Mouse (Mus musculus) olfactory bulb, adult 2 months (tissue): Measurements from ENCODE around the gene Hadha. TPM values are rescaled to one million over a fixed set of nuclear protein-coding genes. Genes with fewer than 3 reads are reported as not detected.

Source experiments
- H3K27ac ChIP-seq: fragments of 200-500 bp; 2 replicates; pipeline ENCODE4 v1.5.1; 2012; ENCODE audit warnings: low read depth, low read length; ENCODE audit not compliant: insufficient read depth
- H3K4me1 ChIP-seq: fragments of 200-500 bp; 2 replicates; pipeline ENCODE4 v1.6.1; 2012; ENCODE audit warnings: low read length; ENCODE audit not compliant: control insufficient read depth, insufficient read depth
- H3K4me3 ChIP-seq: fragments of 200-500 bp; 2 replicates; pipeline ENCODE4 v1.5.1; 2012; ENCODE audit warnings: mild to moderate bottlenecking, low read depth, low read length, moderate library complexity; ENCODE audit not compliant: insufficient read depth
- CTCF ChIP-seq: fragments of 200-500 bp; IDR thresholded peaks from 2 replicates; pipeline ENCODE4 v1.5.1; 2012; ENCODE audit warnings: low read depth, mild to moderate bottlenecking, low read length, moderate library complexity; ENCODE audit not compliant: insufficient read depth
- POLR2A ChIP-seq: fragments of 200-500 bp; IDR thresholded peaks from 2 replicates; pipeline ENCODE4 v1.6.1; 2012; ENCODE audit warnings: mild to moderate bottlenecking, low read depth, low read length, moderate library complexity; ENCODE audit not compliant: insufficient read depth
- WGBS: fragments of 180-500 bp; shearing (Covaris S2); methylation state at CpG from one replicate; pipeline ENCODE4 v1.1.7; 2018; 5-methylcytosine and 5-hydroxymethylcytosine counted together
- polyA plus RNA-seq: library from polyadenylated mRNA; stranded (reverse); fragments of >200 nt; gene quantifications from 2 replicates; pipeline ENCODE4 v1.2.4, GENCODE M21; 2012; ENCODE audit warnings: low replicate concordance; ENCODE audit not compliant: missing spikeins, insufficient read depth, insufficient read length

The Hadha gene
- polyA plus RNA-seq, 1 experiment: 248 TPM

DNA sequence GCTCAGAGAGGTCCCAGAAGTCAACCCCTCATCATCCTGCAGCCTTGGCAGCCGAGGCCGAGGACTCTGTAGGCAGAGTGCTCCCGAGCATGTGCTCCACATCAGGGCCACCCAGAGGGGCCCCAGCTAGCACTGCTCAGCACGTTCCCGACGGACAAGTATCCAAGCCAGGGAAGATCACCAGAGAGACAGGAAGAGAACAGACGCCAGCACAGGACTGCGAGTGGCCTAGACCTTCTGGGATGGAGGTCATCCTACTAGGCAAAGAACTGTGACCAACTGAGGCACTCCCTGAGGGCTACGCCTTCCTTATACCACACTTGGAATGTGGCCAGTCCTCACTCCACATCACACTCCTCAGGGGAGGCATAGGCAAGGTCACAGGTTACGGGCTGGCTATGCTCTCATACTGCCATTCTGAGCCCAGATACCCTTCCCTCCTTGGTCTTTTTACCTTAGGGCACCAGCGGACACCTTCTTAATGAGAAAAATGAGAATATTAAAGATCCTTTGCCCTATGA is 19.2 kb downstream of the Hadha start:
- TF ChIP-seq POLR2A (no peak), CTCF (no peak)
- Histone ChIP-seq H3K27ac (no peak overlapping the region), H3K4me3 (no peak overlapping the region), H3K4me1 (no peaks in the 10 kb centered on the region)
- WGBS: 94% methylated on average over 11 of the region's 11 CpGs

DNA sequence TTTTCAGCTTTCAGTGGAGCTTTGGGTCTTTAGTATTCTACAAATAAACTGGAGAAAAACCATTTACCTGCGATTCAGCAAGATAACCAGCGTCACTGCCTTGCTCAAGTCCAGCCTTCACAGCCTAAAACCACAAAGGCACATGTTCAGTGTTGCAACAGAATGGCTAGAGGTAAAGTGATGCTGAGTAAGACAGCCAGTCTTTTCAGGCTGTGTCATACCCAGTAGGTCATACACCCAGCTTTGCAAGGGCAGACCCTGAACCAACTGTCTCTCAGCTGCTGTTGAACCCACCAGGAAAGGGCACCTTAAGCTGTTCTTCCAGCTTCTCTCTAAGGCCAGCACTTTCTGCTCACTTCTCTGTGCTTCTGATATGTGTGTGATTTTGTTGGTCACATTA is 22.8 kb downstream of the Hadha start:
- Histone ChIP-seq H3K27ac (no peak overlapping the region), H3K4me1 (no peaks in the 10 kb centered on the region), H3K4me3 (no peak overlapping the region)
- WGBS: 96% methylated on average over 2 of the region's 2 CpGs
- no peak for TF ChIP-seq POLR2A
- TF ChIP-seq CTCF: no peak

DNA sequence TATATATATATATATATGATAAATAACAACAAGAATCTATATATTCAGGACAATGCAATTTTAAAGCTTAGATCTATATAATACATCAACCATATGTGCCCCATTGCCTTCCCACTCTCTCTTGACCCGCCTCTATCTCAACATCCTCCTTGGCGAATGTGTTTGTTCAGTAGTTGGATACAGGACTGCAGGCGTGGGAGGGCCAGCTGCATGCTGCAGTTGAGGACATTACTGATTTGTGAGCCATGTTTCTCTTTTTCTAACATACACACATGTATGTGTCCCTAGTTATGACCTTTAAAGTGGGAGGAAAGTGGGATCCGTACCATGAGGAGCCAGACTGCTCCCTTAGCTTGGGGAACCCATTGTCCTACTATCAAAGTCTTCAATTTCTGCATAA is 23.7 kb downstream of the Hadha start:
- Histone ChIP-seq H3K4me3 (no peak overlapping the region), H3K4me1 (peaks cover 6% of the 10 kb centered on the region), H3K27ac (no peak overlapping the region)
- WGBS: 91% methylated on average over 4 of the region's 4 CpGs
- TF ChIP-seq CTCF: no peak
- TF ChIP-seq POLR2A: no peak

DNA sequence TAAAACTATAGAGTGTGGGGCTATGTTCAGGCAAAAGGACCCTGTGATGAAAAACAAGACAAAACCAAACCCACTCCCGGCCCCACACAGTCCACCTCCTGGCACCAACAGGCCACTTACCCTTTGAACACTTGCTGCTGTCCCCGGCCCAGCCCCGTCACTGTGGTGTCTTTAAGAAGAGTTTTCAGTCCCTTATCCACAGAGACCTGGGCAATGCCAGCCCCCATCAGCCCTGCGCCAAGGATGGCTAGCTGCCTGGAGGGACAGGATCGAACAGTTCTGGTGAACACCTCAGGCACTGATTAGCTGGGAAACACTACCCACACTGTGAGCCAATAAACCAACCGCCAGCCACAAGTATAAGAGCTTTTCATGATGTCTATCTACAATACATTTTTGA is 26.3 kb downstream of the Hadha start:
- TF ChIP-seq POLR2A (no peak), CTCF (no peak)
- 90% methylated on average over 6 of the region's 6 CpGs for WGBS
- Histone ChIP-seq H3K4me1 (peaks cover 6% of the 10 kb centered on the region), H3K4me3 (no peak overlapping the region), H3K27ac (no peak overlapping the region)

DNA sequence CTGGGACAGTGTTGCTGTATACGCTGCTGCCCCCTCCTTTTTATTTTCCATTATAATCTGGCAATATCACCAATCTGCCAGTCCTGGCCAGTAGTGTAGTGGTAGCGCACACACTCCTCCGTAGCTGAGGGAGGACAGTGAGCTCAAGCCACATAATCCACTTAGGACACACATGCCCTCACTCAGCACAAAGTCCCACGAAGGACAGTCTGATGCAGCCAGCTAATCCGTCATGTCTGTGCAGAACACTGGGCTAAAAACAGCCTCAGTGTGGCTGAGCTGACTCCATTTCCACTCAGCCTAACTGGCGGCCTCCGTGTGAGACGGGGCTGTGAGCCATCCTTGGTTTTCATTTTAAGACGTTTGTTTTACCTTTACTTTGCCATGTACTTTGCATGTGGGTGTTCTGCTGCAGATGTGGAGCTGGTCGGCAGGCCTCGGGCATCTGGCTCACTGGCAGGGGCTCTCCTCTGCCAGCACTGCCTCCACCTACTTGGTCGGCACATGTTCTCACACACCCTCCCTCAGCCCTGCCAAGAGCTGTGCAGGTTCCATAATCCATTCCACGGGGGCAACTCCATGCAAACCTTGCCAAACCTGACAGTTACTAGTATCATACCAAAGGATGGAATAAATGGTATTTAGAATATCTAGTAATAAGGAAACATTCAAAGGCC is 26.9 kb downstream of the Hadha start:
- H3K4me1 ChIP-seq: peaks cover 6% of the 10 kb centered on the region
- H3K27ac ChIP-seq: no peak overlapping the region
- WGBS: 87% methylated on average over 13 of the region's 13 CpGs
- H3K4me3 ChIP-seq: no peak overlapping the region
- TF ChIP-seq CTCF: no peak
- no peak for TF ChIP-seq POLR2A

DNA sequence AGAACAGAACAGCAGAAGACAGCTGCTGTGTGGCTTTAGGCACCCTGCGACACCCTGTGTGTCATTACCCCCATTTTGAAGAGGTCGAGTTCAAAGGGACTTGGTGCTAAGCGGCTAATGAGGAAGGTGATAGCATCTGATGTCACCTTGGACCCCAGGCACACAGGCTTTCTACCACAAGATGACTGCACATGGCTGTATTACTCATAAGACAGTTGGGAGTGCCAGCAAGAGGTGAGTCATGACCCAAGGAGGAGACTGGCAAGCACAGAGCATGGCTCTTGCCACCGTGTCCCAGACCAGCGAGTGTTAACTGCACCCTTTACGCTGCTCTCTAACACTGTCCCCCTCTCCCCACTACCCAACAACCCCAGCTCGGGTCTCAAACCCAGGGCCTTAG is 28.2 kb downstream of the Hadha start:
- TF ChIP-seq CTCF (no peak), POLR2A (no peak)
- Histone ChIP-seq H3K4me1 (peaks cover 6% of the 10 kb centered on the region), H3K27ac (no peak overlapping the region), H3K4me3 (no peak overlapping the region)
- 78% methylated on average over 7 of the region's 7 CpGs for WGBS

DNA sequence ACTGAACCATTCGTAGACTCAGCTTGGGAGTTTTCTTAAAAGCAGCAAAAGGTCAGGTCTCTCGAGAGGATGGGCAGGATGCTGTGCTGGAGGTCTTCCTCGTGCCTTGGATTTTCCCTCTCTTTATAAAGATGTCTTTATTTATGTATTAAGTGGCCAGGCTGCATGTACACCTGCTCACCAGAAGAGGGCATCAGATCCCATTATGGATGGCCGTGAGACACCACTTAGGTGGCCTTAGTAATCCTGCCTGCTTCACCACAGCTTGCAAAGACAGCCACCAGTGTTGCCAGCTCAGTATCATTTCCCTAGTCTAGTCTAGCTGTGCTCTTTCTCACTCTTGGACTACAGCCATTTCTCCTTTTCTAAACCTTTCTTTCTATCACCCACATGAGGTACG is 29.4 kb downstream of the Hadha start:
- no peak for TF ChIP-seq CTCF
- no peak for TF ChIP-seq POLR2A
- WGBS: 57% methylated on average over 5 of the region's 5 CpGs
- Histone ChIP-seq H3K27ac (no peak overlapping the region), H3K4me1 (peaks cover 6% of the 10 kb centered on the region), H3K4me3 (no peak overlapping the region)

DNA sequence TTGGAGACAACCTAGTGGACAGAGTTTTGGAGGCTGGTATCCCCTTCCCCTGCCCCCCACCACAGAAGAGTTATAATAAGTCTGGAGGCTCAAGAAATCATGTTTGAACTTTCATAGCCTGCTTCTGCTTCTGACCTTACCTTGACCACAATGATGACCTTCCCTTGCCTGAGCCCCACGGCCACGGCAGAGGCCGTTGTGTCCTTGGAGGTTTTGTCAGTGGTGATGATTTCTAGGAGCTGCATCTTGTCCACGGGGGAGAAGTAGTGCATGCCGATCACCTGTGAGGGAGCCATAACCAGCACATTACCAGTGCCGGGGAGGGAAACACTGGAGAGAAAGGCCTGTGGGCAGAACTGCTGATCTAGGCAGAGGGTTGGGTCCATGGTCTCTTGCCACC is 32.5 kb downstream of the Hadha start:
- TF ChIP-seq CTCF: no peak
- TF ChIP-seq POLR2A: no peak
- H3K27ac ChIP-seq: no peak overlapping the region
- WGBS: 91% methylated on average over 6 of the region's 6 CpGs
- H3K4me3 ChIP-seq: no peak overlapping the region
- H3K4me1 ChIP-seq: peaks cover 6% of the 10 kb centered on the region

DNA sequence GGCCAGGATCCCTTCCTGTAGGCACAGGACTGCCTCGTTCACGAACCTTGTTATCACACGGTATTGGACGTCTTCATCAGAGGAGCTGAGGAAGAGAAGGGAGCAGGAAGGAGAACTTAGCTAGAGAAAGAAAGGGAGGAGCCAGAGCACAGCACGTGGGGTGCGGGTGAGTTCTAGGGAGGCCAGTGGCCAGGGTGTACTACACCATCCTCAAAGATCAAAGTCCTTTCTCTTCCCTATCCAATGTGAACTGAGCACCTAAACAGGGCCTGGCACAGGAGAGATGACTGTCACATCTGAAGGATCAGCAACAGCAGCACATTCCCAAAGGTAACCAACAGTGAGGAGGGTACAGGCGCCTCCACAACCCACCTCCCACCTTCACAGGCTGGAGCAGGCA is 34.9 kb downstream of the Hadha start:
- Histone ChIP-seq H3K4me1 (0 out of 2 replicates have a peak, but pooled peaks cover 3% of the 10 kb centered on the region), H3K27ac (no peak overlapping the region), H3K4me3 (no peak overlapping the region)
- WGBS: 84% methylated on average over 7 of the region's 7 CpGs
- no peak for TF ChIP-seq CTCF
- no peak for TF ChIP-seq POLR2A

DNA sequence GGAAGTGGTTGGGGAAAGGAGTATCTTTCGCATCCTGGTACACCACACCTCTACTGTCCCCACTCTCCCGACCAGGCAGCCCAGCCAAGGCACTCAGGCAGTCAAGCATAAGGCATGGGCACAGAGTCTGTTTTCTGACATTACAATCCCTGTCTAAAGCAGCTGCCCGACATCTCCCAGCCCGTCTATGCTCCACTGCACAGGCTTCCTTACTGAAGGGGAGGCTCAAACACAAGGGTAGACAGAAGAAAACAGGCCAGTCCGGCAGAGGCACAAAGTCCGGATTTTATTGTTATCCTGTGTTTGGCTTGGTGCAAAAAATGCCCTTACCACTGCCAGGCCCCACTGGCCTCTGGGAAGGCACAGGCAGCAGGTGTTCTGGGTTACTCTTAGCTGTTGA is 35.8 kb downstream of the Hadha start:
- WGBS: 64% methylated on average over 6 of the region's 6 CpGs
- Histone ChIP-seq H3K4me3 (no peak overlapping the region), H3K4me1 (peaks cover 11% of the 10 kb centered on the region), H3K27ac (no peak overlapping the region)
- no peak for TF ChIP-seq POLR2A
- TF ChIP-seq CTCF: no peak
